Mouse (Mus musculus) inflammation-experienced regulatory T-cells, adult 6 months (primary cell): ENCODE data around the gene Klhl28. TPM values are rescaled to one million over a fixed set of nuclear protein-coding genes. Genes with fewer than 3 reads are reported as not detected.

ENCODE experiments used
- ATAC-seq: one replicate; pipeline ENCODE4 v1.8.0; 2017
- polyA plus RNA-seq, 3 experiments: library from polyadenylated mRNA; unstranded; fragments of 100-300 nt; shearing (Covaris generic); gene quantifications; one replicate each; pipeline ENCODE4 v1.2.1; 2017

Gene Klhl28
- polyA plus RNA-seq = 10 to 100 TPM; 30.2 to 37.9 (median 31.1) TPM

DNA sequence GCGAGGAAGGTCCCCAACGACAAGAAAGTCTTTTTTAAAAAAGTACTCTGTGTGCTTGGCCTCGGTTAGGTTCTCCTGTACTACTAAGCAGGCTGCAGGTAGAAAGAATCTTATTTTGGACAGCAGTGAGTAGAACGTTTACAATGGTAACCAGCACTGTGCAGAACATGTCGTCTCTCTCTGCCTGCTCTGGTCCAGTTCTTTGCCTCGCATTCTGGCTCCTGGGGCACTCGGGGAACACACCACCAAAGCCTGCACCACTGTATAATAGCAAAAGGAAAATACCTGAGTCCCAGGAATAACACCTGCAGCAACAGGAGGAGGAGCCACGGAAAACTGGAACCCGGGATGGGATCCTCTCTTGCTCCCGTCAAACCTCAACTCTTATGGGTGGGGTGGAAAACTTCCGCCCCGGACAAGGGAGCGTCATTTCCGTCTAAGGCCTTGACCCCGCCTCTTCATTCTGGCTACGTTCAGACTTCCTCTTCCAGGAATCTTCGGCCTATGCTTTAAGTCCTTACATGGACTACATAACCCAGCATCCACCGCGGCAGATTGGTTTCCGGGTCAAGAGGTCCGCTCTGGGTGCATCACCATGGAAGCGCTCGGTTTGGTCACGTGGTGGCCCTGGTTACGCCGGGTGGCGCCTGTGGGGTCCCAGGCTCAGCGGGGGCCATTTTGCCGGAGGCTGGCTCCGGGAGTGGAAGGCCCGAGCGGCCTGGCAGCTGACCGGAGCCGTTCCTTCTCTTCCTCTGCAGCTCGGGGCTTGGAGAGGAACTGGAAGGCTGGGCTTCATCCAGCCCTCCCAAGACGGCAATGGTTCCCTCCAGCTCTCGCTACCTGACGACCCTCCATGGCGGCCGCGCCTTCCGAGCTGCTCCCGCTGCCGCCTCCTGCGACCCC is at the start of gene Klhl28, which contains the start of gene Togaram1:
Gene Klhl28 (minus strand): TSS at position 411 of the 903 bp plus-strand sequence.
Gene Togaram1 (plus strand): TSS at position 681 of the 903 bp plus-strand sequence.
- peak; percentile 95 for ATAC-seq

- ATAC-seq = no peak
Observed at GRCm38 (mm10) chr12:65007725-65008124, 42.4 kb upstream of the Klhl28 start.

- ATAC-seq = no peak
Observed at GRCm38 (mm10) chr12:64977518-64977917, 12.2 kb upstream of the Klhl28 start.

DNA sequence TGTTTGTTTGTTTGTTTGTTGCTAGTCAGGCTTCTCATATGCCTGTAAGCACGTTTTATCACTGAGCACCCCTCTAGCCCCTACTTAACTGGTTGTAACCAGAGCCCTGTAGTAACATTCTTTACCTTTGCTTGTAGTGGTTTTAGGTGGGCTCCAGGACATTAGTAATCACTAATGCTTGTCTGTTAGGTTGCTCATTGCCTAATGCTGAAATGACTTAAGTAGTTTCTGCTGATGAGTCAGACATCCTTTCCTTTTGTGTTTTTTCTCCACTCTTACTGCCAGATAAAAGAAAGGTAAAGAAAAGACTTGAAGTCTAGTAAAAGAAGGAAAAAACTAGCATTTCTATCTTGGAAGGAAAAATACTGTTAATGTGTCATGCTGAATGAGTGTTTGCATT is 10.9 kb upstream of the Klhl28 start:
- ATAC-seq = no peak

GRCm38 (mm10) chr12:64975558-64975957 is 10.2 kb upstream of the Klhl28 start:
- ATAC-seq = peak; percentile 68

GRCm38 (mm10) chr12:64972063-64972462 is 6.7 kb upstream of the Klhl28 start:
- no peak for ATAC-seq

DNA sequence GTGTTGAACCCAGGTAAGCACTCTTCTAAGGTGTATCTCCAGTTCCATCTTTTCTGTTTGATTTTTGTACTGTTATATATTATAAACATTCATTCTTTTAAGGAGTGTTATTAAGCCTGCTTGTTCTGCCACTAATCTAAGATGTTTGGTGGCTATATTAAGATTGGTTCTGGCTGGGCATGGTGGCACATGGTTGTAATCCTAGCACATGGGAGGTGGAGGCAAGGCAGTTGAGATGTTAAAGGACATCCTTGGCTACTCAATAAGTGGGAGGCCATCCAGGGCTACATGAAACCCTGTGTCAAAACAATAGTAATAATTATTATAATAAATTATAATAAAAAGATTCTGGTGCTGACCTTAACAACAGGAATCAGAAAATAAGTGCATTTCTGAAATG is 6.1 kb upstream of the Klhl28 start:
- no peak for ATAC-seq

DNA sequence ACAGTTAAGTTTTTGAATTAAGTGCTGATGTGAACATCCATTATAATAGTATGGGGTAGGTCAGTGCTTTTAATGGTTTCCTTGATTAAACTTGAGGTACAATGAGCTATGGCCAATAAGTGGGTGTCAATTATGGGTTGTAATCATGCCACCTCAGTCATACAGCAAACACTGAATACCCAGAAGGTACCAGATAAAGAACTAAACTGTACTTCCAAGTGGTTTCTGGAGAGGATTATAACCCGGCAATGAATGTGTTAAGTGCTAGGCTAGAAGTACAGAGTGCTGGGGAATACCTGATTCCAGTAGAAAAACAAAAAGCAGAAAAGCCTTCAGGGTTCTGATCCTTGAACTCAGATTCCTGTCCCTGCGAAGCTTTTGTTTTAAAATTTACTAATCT is 2.7 kb upstream of the Klhl28 start:
- no peak for ATAC-seq

DNA sequence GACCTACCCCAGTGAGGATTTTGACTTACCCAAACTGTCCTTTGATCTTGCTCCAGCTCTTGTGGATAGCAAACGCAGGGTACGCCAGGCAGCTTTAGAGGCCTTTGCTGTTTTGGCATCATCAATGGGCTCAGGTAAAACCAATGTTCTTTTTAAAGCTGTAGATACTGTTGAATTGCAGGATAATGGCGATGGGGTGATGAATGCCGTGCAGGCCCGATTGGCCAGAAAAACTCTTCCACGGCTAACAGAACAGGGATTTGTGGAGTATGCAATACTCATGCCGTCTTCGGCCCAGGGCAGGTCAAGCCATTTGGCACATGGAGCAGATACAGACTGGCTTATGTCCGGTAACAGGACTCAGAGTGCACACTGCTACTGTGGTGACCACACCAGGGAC is 2.1 kb upstream of the Klhl28 start:
- ATAC-seq = no peak

- ATAC-seq = no peak
Observed at GRCm38 (mm10) chr12:64966652-64967435, 1.5 kb upstream of the Klhl28 start.

GRCm38 (mm10) chr12:64966101-64966631 is 832 bp upstream of the Klhl28 start:
- ATAC-seq = peak; percentile 32

GRCm38 (mm10) chr12:64964560-64964959 is 774 bp downstream of the Klhl28 start:
- no peak for ATAC-seq

DNA sequence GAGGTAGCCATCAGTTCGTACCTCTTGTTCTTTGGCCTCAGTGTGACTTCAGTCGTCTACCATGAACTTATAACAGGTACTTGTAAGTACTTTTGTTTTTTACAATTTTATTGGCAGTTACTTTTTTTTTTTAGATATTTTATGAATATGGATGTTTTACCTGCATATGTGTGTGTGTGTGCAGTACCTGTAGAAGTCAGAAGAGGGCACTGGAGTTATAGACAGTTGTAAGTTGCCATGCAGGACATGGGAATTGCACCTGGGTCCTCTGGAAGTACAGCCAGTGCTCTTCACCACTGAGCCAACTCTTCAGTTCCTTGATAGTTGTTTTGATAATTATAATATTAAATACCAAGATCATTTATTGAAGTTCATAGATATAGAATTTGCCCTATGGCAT is 27.8 kb downstream of the Klhl28 start:
- ATAC-seq = peak; percentile 73

DNA sequence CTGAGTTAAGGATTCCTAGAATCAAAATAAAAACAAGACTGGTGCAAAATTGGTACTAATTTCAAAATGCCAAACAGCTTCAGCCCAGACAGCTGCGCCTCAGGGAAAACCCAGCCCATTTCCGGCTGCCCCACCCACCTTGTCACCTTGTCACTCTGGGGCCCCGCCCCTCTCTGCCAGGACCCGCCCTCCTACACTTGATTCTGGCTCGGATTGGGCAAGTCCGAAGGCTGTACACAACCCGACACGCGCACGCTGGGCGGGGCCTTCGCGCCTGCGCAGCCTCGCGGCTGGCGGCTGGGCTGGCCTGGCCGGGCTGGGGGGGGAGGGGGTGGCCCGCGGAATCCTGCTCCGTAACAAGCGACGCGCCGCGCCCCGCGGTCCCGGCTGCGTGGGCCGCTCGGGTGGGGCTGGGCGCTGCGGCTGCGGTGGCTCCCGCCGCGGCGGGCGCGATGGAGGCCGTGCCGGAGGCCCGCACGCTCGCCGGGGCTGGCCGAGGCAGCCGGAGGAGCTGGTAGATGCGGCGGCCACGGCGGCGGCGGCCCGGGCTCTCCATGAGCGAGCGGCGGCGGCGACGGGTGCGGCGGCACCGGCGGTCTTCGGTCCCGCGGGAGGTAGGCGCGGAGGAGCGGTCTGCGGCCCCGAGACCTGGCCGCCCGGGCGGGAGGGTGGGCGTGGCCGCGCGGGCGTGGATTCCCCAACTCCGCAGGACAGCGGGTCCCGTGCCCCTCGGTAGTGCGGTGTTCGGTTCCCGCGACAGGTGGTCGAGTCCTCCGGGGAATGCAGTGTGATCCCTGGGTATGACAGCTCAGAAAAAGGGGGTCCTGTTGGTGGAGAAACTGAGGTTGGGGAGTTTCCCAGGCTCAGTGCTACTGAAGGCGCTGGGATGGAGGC is 47.5 kb downstream of the Klhl28 start, which contains the start of gene Gm527:
Gene Gm527 (plus strand): TSS at position 329 of the 894 bp plus-strand sequence.
- ATAC-seq = peak; percentile 96

DNA sequence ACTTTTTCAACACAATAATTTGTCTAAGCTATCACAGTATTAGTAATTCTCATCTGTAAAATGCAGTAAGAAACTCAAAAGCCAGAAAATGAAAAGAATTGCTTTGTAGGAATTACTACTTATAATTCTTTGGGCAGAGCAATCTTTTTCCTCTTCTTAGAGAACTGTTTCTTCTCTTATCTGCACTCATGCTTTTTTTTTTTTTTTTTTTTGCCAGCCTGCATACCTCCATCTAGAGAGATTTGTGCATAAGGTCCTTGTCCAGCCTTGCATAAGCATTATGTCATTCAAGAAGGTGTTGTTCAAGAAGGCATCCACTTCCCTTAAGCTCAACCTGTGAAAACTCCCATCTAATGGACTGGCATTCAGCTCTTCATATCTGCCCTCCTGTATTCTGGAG is 48.6 kb downstream of the Klhl28 start:
- ATAC-seq = no peak

- peak; percentile 19 for ATAC-seq
Observed at GRCm38 (mm10) chr12:64912996-64913395, 52.3 kb downstream of the Klhl28 start.

- ATAC-seq = no peak
Observed at GRCm38 (mm10) chr12:64903186-64903585, 62.1 kb downstream of the Klhl28 start.

DNA sequence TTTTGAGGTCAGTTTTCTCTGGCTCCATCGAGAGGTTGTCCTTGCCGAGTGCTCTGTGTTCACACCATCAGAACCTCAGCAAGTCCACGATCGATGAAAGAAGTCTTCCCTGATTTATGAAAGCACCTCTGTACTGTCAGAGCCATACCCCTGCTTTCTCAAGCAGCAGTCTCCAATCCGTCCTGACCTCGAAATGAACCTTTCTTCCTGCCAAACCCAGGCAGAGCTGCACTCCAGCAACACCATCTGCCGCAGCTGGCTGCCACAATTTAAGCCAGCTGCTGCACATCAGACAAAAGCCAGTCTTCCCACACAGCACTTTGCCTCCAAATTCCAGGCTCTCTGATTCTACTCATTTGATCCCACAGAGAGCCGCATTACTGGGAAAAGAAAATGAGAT is 62.8 kb downstream of the Klhl28 start:
- ATAC-seq = no peak

- peak; percentile 71 for ATAC-seq
Observed at GRCm38 (mm10) chr12:64897060-64897730, 68.1 kb downstream of the Klhl28 start.
